Mouse (Mus musculus) c-Kit-positive CD71-positive TER-119-negative erythroid progenitor cells, embryonic 14.5 days (primary cell): ENCODE measurements around the gene Brd3.

Experiments used
- DNase-seq: peaks from one replicate; pipeline ENCODE4 v3.0.0-alpha.2; 2013; ENCODE audit warnings: low read depth

The Brd3 gene

DNA sequence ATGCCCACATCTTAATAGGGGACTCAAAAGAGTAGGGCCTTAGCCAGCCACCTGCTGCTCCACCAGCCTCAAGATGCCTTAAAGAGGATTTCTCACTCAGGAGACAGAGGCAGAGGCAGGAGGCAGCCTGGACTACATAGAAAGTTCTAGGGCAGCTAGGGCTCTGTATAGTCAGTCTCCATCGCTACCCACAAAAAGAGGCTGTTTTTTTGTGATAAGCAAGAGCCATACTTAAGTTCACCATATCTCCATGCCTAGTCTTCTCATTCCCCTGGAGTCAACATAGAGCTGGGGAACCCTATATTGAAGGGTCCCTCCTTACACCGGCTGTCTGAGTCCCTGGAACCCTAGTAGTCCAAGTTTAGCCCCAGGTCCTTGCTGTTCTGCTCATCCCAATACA, 36.9 kb downstream of the Brd3 start:
- peak; percentile 51 for DNase-seq

GRCm38 (mm10) chr2:27469991-27470355, 37.5 kb downstream of the Brd3 start:
- no peak for DNase-seq

DNA sequence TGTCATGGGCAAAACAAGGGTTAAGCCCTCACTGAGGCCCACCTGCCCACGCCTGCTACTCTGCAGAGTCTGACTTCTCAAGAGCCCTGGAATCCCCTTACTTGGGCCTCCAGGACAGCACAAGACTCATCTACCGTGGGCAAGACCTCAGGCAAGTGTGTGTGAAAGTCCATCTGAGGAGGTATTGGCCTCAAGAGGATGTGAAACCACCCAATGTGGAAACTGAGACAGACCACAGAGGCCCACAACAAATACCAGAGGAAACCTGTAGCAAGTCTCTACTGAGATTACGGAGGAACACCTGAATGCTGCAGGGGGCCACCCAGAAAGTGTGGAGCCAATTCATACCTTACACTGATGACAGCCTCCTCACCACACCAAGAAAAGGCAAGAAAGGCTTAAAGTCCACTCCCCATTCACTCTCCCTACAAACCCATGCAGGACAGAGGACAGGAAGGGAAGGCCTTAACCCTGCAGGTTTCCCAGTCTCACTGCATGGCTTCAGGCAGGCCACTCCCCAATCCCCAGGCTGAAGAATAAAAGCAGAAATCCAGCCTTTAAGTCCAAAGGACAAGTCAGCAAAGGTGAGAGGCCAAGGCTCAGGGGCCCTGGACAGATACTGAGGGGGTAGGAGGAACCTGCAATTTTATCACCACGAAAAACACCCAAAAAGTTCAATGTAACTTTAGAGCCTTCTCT, 38.0 kb downstream of the Brd3 start:
- DNase-seq: no peak

DNA sequence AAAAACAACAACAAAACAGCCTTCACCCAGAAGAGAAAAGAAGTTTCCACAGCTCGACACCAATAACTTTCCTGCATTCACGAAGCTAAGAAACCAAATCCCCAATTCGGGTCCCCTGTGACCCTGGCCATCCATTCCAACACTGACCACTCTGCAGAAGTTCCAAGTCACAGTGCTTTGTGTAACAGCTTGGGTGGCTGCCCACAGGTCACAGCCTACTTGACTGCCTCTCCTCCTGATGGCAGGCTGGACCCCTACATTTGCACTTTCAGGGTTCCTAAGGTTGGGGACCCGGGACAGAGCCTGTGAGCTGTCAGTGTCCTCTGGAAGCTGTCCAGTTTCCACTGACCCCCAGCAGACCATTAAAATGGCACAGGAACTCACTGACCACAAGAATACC, 44.6 kb downstream of the Brd3 start:
- no peak for DNase-seq

DNA sequence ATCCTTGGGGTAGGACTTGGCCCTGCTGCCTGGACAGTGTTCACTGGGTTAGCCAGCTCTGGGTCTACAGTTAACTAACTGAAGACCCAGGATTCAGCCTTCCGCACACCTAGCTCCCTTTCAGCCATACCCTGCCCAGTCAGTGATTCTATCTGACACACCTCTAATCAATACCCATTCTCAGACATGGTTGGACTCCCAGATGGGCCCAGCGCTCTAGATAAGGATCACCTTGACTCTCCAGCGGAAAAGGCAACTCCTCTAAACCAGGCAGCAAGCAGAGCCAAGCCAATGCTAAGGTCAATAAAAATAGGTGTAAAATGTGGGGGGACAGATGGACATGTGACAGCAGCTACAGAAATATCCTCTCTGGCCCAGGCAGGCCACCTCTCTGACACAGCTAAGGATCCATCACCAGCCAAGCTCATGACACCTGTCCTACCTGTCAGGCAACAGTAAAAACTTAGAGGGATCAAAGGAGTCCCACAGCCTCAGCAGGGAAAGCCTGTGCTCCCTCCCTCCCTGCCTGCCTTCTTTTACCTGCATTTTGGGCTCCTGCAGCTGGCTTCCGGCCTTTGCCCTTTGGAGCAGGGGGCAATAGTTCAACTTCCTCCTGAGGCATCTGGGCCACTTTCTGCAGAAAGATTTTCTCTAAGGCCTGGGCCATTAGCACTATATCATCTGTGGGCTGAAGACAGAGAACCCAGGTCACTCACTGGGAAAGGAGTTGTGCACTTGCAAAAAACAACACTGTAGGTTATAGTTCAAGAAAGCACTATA, 45.4 kb downstream of the Brd3 start:
- DNase-seq: no peak

GRCm38 (mm10) chr2:27460651-27461050, 46.8 kb downstream of the Brd3 start:
- no peak for DNase-seq

DNA sequence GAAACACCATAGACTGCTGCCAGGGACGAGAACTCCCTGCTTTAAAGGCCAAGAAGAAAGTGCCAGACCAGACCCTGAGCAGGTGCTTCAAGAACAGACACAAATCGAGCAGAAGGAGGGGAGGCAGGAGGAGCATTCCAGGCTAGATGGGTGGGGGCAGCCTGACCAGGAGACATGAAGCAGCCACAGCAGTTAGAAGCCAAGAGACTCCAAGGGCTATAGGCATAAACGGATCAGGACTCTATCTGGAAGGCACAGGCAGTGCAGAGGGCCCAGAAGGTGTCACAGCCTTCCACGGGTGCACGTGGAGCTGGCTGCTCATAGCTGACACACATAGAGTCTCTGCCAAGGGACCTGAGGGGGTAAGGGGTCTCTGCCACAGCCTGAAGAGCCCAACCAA, 47.3 kb downstream of the Brd3 start:
- no peak for DNase-seq

DNA sequence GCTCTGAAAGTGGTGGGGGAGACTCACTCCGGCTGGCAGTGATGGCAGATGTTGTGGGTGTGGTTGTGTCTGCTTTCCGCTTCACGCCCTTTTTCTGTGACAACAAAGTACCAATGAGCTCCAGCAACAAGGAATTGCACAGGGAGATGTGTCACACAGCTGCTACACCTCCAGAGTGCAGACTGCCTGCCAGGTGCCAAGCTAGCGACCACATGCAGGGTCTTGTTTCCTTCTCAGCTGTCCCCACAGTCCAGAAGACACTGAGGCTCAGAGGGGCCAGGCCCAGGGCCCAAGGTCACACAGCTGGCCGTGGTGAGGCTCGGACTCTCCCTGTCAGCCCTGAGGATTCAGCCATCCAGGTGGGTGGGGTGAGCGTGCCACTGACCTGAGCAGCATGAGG, 47.7 kb downstream of the Brd3 start:
- DNase-seq: no peak

DNA sequence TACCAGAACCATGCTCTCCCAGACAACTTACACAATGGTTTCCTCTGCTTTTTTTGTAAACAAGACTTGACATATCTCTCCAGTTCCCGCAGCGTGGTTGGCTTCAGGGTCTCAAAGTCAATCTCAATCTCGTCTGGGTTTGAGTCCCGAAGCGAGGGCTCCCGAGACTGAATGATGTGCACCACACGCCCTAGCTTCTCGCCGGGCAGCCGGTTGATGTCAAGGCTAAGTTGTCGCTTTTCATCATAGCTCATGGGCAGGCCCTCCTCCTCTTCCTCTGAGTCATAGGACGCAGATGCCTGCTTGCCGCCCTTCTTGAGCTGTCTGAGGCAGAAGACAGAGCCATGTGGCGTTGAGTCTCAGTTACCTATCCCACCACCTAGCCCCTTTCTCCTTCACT, 57.2 kb downstream of the Brd3 start:
- DNase-seq: no peak

GRCm38 (mm10) chr2:27447782-27448181, 59.7 kb downstream of the Brd3 start:
- no peak for DNase-seq

- DNase-seq: no peak
Measured at GRCm38 (mm10) chr2:27446812-27447211, 60.6 kb downstream of the Brd3 start.

- no peak for DNase-seq
Measured at GRCm38 (mm10) chr2:27445910-27446309, 61.6 kb downstream of the Brd3 start.

GRCm38 (mm10) chr2:27443450-27443708, 64.1 kb downstream of the Brd3 start:
- no peak for DNase-seq

GRCm38 (mm10) chr2:27442708-27443449, 64.6 kb downstream of the Brd3 start:
- DNase-seq: no peak

DNA sequence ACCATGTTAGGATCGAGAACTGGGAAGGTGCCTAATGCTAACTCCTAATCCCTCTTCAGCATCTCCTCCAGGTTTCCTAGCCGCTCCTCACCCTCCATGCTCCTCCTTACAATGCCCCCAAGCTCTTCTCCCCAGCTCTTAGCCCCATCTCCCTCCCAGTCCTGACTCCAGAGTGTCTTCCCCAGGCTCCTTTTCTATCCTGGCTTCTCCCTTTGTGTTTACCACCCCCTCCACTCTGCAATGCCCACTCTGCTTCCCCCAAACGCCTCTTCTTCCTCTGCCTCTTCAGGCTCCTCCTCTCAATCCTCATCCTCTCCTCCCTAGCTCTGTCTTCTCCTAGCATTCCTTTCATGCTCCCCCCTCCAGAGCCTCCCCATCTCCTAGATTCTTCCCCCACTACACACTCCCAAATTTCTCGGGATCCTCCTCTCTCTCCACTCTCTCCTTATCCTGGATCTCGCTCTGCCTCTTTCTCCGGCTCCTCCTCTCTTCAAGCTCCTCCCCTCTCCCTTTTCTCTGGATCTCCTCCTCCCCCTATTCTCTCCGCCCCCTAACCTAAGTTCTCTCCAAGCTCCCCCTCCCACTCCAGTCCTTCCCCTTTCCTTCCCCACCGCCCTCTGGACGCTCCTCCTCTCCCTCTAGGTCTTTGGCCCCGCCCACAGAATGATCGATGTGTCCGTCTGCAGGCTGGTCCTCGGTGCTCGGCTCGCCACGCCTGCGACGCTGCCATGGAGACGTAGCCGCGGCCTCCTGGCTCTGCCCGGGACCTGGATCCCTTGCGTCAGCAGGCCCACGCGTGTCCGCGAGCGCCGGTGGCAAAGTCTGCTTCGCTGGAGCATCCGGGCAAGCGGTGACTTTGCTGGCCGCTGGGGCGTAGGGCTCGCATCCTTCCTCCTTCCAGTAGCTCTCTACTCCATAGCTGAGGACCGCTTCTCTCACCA, 65.4 kb downstream of the Brd3 start, which contains the start of gene Brd3os:
Gene Brd3os, plus strand, starts transcription at position 558 of the 941 bp plus-strand sequence.
- peak; percentile 97 for DNase-seq

GRCm38 (mm10) chr2:27438281-27438680, 69.2 kb downstream of the Brd3 start:
- peak; percentile 51 for DNase-seq

DNA sequence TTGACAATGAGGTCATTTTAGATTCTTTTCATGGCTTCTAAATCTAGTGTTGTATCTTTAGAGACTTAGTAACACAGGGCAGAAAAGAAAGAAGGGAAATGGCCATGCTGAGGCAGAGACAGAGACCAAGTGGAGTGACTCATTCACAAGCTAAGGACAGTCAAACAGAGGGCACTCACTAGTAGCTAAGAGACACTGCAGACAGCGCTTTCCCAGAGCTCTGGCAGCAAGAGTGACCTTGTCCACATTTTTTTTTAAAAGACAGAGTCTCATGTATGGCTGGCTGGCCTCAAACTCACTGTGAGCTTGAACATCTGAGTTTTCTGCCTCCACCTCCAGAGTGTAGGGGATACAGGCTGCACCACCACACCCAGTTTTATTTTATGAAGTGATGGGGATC, 69.6 kb downstream of the Brd3 start:
- DNase-seq: no peak

- DNase-seq: no peak
Measured at GRCm38 (mm10) chr2:27432599-27432998, 74.9 kb downstream of the Brd3 start.

GRCm38 (mm10) chr2:27430621-27431020, 76.8 kb downstream of the Brd3 start:
- no peak for DNase-seq

- peak; percentile 80 for DNase-seq
Measured at GRCm38 (mm10) chr2:27428071-27428470, 79.4 kb downstream of the Brd3 start.

- DNase-seq: peak; percentile 90
Measured at GRCm38 (mm10) chr2:27426855-27427457, 80.5 kb downstream of the Brd3 start, which contains the start of gene Vav2. Gene Vav2, minus strand, starts transcription at chr2:27427033.
